Mouse (Mus musculus) limb, embryonic 10.5 days (tissue): ENCODE data around the gene Dnaja3. TPM values are rescaled to one million over a fixed set of nuclear protein-coding genes. Genes with fewer than 3 reads are reported as not detected.

Source experiments
- DNase-seq: peaks from one replicate; pipeline ENCODE4 v3.0.0-alpha.2; 2017; ENCODE audit warnings: low spot score
- H3K27ac ChIP-seq: fragments of 300-500 bp; sonication (generic); 2 replicates; pipeline ENCODE4 v1.5.1; 2016; ENCODE audit warnings: mild to moderate bottlenecking
- H3K27me3 ChIP-seq: fragments of 300-500 bp; sonication (generic); 2 replicates; pipeline ENCODE4 v1.6.1; 2016; ENCODE audit warnings: low read depth, mild to moderate bottlenecking; ENCODE audit not compliant: poor library complexity, severe bottlenecking
- H3K36me3 ChIP-seq: fragments of 300-500 bp; sonication (generic); 2 replicates; pipeline ENCODE4 v1.6.1; 2016; ENCODE audit warnings: mild to moderate bottlenecking, moderate library complexity
- H3K4me1 ChIP-seq: fragments of 300-500 bp; sonication (generic); 2 replicates; pipeline ENCODE4 v1.6.1; 2016
- H3K4me3 ChIP-seq: fragments of 300-500 bp; sonication (generic); 2 replicates; pipeline ENCODE4 v1.5.1; 2016; ENCODE audit warnings: mild to moderate bottlenecking, moderate library complexity
- H3K9me3 ChIP-seq: fragments of 300-500 bp; sonication (generic); replicated peaks from 2 replicates; pipeline ENCODE4 v1.6.1; 2016; ENCODE audit warnings: mild to moderate bottlenecking
- whole genome bisulfite sequencing: fragments of 180-500 bp; shearing (Covaris S2); methylation state at CpG from one replicate; pipeline ENCODE4 v1.1.7; 2016; 5-methylcytosine and 5-hydroxymethylcytosine counted together
- polyA plus RNA-seq: library from polyadenylated mRNA; unstranded; fragments of >200 nt; fragmentation: Nextera tagmentation; extraction: Ambion mirVana; gene quantifications from 2 replicates; pipeline ENCODE4 v1.2.1, GENCODE M21; 2016

The Dnaja3 gene
- polyA plus RNA-seq, 1 experiment from 2014 or later = 64.1 TPM

DNA sequence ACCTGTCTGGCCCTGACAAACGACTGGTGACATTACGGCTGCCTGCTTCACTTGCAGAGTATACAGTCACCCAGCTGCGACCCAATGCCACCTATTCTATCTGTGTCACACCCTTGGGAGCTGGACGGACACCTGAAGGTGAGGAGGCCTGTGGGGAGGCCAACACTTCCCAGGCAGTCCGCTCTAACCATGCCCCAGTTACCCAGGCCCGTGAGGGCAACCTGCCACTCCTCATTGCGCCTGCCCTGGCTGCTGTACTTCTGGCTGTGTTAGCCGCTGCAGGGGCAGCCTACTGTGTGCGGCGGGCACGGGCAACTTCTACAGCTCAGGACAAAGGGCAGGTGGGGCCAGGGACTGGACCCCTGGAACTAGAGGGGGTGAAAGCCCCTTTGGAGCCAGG is 9.9 kb downstream of the Dnaja3 start:
- Histone ChIP-seq H3K4me1 (peaks cover 100% of the 10 kb centered on the region), H3K36me3 (peaks cover 98% of the 10 kb centered on the region), H3K27ac (peak overlapping the region; percentile 95), H3K4me3 (no peak overlapping the region), H3K9me3 (no peaks in the 10 kb centered on the region), H3K27me3 (no peaks in the 10 kb centered on the region)
- no peak for DNase-seq
- WGBS = 86% methylated on average over 11 of the region's 11 CpGs

GRCm38 (mm10) chr16:4650161-4650560 is 10.4 kb downstream of the Dnaja3 start:
- H3K27ac ChIP-seq = peak overlapping the region; percentile 95
- no peaks in the 10 kb centered on the region for H3K27me3 ChIP-seq
- H3K4me3 ChIP-seq = no peak overlapping the region
- H3K9me3 ChIP-seq = no peaks in the 10 kb centered on the region
- H3K36me3 ChIP-seq = peaks cover 99% of the 10 kb centered on the region
- 94% methylated on average over 3 of the region's 3 CpGs for WGBS
- H3K4me1 ChIP-seq = peaks cover 100% of the 10 kb centered on the region
- DNase-seq = no peak

DNA sequence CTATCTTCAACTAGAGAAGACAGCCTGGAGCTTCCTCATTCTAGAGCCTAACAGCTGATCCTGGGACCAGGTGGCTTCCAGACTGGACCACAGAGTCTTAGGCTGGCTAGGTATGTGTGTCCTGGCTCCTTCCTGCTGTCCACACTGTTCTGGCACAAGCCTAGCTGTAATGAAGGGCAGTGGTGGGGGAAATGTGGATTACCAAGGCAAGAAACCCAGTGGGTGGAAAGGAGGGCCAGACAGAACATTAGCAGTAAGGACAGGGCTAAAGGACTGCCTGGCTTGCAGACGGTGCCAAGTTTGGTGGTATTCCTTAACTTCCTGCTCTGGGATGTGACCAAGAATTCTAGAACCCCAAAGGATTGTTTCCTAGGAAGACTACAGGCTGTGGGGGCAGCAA is 11.3 kb downstream of the Dnaja3 start:
- Histone ChIP-seq H3K36me3 (peaks cover 99% of the 10 kb centered on the region), H3K4me1 (peaks cover 100% of the 10 kb centered on the region)

GRCm38 (mm10) chr16:4651624-4652023 is 11.8 kb downstream of the Dnaja3 start:
- Histone ChIP-seq H3K9me3 (no peaks in the 10 kb centered on the region), H3K36me3 (peaks cover 94% of the 10 kb centered on the region), H3K4me3 (peak overlapping the region; percentile 37), H3K27me3 (no peaks in the 10 kb centered on the region), H3K27ac (peak overlapping the region; percentile 95), H3K4me1 (peaks cover 100% of the 10 kb centered on the region)
- DNase-seq = peak; percentile 91
- WGBS = 21% methylated on average over 7 of the region's 7 CpGs

More for the DNA sequence above, 11.3 kb downstream of the Dnaja3 start:
- peak overlapping the region; percentile 95 for H3K27ac ChIP-seq
- no peaks in the 10 kb centered on the region for H3K27me3 ChIP-seq
- DNase-seq = no peak
- H3K4me3 ChIP-seq = no peak overlapping the region
- WGBS = 74% methylated on average over 1 of the region's 1 CpGs
- H3K9me3 ChIP-seq = no peaks in the 10 kb centered on the region

GRCm38 (mm10) chr16:4652707-4653416 is 13.1 kb downstream of the Dnaja3 start:
- Histone ChIP-seq H3K9me3 (no peaks in the 10 kb centered on the region), H3K27me3 (no peaks in the 10 kb centered on the region), H3K36me3 (peaks cover 81% of the 10 kb centered on the region), H3K4me1 (peaks cover 100% of the 10 kb centered on the region), H3K4me3 (peak overlapping the region; percentile 37), H3K27ac (peak overlapping the region; percentile 95)
- peak; percentile 61 for DNase-seq
- 51% methylated on average over 4 of the region's 4 CpGs for WGBS

GRCm38 (mm10) chr16:4654706-4655105 is 14.9 kb downstream of the Dnaja3 start:
- Histone ChIP-seq H3K27me3 (no peaks in the 10 kb centered on the region), H3K4me1 (peaks cover 97% of the 10 kb centered on the region), H3K27ac (peak overlapping the region; percentile 95), H3K9me3 (no peaks in the 10 kb centered on the region), H3K4me3 (no peak overlapping the region), H3K36me3 (peaks cover 63% of the 10 kb centered on the region)
- DNase-seq = no peak
- WGBS = 85% methylated on average over 10 of the region's 10 CpGs

- DNase-seq = no peak
- 84% methylated on average over 4 of the region's 4 CpGs for WGBS
- Histone ChIP-seq H3K36me3 (peaks cover 57% of the 10 kb centered on the region), H3K27ac (peak overlapping the region; percentile 95), H3K27me3 (no peaks in the 10 kb centered on the region), H3K4me3 (no peak overlapping the region), H3K9me3 (no peaks in the 10 kb centered on the region), H3K4me1 (peaks cover 93% of the 10 kb centered on the region)
Measured at GRCm38 (mm10) chr16:4655251-4655734, 15.5 kb downstream of the Dnaja3 start.

- Histone ChIP-seq H3K27ac (peak overlapping the region; percentile 95), H3K4me1 (peaks cover 88% of the 10 kb centered on the region), H3K9me3 (no peaks in the 10 kb centered on the region), H3K4me3 (no peak overlapping the region), H3K36me3 (peaks cover 57% of the 10 kb centered on the region), H3K27me3 (no peaks in the 10 kb centered on the region)
- DNase-seq = peak; percentile 36
- WGBS = 28% methylated on average over 11 of the region's 11 CpGs
Measured at GRCm38 (mm10) chr16:4655764-4656570, 16.2 kb downstream of the Dnaja3 start.

DNA sequence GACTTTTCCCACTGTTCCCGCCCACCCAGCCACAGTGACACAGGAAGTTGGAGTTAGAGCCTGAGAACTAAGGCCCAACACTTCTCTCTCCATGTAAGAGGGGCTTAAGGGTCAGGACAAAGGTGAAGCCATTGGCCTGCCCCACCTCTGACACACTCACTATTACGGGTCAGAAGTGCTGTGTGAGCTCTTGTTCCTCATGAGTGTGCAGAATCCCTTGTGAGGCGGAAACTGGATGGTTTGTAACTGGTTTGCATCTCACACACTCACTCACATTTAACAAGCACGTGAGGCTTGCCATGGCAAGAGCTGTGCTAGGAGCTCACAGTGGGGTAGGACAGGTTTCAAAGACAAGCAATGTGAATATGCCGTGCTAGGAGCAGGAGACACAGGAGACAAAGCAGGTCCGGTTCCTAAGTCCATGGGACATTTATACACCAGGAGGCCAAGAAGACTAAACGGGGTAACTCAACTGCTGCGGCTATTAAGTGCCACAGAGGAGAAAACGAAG is 16.8 kb downstream of the Dnaja3 start:
- WGBS = 55% methylated on average over 9 of the region's 9 CpGs
- Histone ChIP-seq H3K4me3 (no peak overlapping the region), H3K27me3 (no peaks in the 10 kb centered on the region), H3K36me3 (peaks cover 57% of the 10 kb centered on the region), H3K27ac (peak overlapping the region; percentile 95), H3K9me3 (no peaks in the 10 kb centered on the region), H3K4me1 (peaks cover 88% of the 10 kb centered on the region)
- peak; percentile 36 for DNase-seq

GRCm38 (mm10) chr16:4658781-4659245 is 19.0 kb downstream of the Dnaja3 start:
- DNase-seq = peak; percentile 98
- Histone ChIP-seq H3K4me1 (peaks cover 68% of the 10 kb centered on the region), H3K27me3 (no peaks in the 10 kb centered on the region), H3K36me3 (peaks cover 47% of the 10 kb centered on the region), H3K27ac (peak overlapping the region; percentile 95), H3K4me3 (peak overlapping the region; percentile 41), H3K9me3 (no peaks in the 10 kb centered on the region)
- 9% methylated on average over 11 of the region's 11 CpGs for WGBS

GRCm38 (mm10) chr16:4659326-4659725 is 19.5 kb downstream of the Dnaja3 start:
- Histone ChIP-seq H3K9me3 (no peaks in the 10 kb centered on the region), H3K36me3 (peaks cover 47% of the 10 kb centered on the region), H3K27ac (peak overlapping the region; percentile 95), H3K4me1 (peaks cover 63% of the 10 kb centered on the region), H3K4me3 (peak overlapping the region; percentile 41), H3K27me3 (no peaks in the 10 kb centered on the region)
- no peak for DNase-seq
- 14% methylated on average over 2 of the region's 2 CpGs for WGBS

DNA sequence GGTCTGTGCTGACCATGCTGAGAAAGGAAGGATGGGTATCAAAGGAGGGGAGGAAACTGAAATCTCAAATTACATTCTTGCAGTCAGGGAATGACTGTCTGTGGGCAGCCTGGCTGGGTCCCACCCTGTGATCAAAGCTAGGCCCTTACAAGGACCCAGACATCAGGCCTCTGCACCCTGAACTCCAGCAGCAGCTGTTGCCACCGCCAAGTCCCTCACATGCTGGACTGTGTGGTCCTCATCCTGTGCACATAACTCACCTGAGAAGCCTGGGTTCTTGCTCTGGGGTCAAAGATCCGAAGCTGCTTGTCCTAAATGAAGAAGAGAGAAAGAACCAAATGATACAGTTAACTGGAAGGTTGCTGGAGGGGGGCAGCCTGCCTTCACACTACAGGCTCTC is 21.8 kb downstream of the Dnaja3 start:
- no peak for DNase-seq
- peaks cover 51% of the 10 kb centered on the region for H3K36me3 ChIP-seq
- WGBS = 39% methylated on average over 2 of the region's 2 CpGs
- H3K9me3 ChIP-seq = no peaks in the 10 kb centered on the region
- H3K27ac ChIP-seq = peak overlapping the region; percentile 77
- H3K27me3 ChIP-seq = no peaks in the 10 kb centered on the region
- no peak overlapping the region for H3K4me3 ChIP-seq
- H3K4me1 ChIP-seq = peaks cover 43% of the 10 kb centered on the region

- 87% methylated on average over 2 of the region's 2 CpGs for WGBS
- H3K4me1 ChIP-seq = peaks cover 28% of the 10 kb centered on the region
- H3K4me3 ChIP-seq = no peak overlapping the region
- H3K27ac ChIP-seq = no peak overlapping the region
- no peaks in the 10 kb centered on the region for H3K27me3 ChIP-seq
- no peak for DNase-seq
- H3K9me3 ChIP-seq = no peaks in the 10 kb centered on the region
- H3K36me3 ChIP-seq = peaks cover 70% of the 10 kb centered on the region
Measured at GRCm38 (mm10) chr16:4663806-4664205, 24.0 kb downstream of the Dnaja3 start.
